Mouse (Mus musculus) ES-Bruce4 (cell line): ENCODE measurements around the gene Rfk.

ENCODE experiments used
- CTCF ChIP-seq: IDR thresholded peaks from one replicate; pipeline ENCODE4 v1.8.1; 2011; ENCODE audit warnings: low read depth, low read length
- EP300 ChIP-seq: IDR thresholded peaks from 2 replicates; pipeline ENCODE4 v1.6.1; 2011; ENCODE audit warnings: low read depth, low read length; ENCODE audit not compliant: insufficient read depth
- POLR2A ChIP-seq: IDR thresholded peaks from one replicate; pipeline ENCODE4 v1.8.1; 2011; ENCODE audit warnings: low read length; ENCODE audit not compliant: insufficient read depth

DNA sequence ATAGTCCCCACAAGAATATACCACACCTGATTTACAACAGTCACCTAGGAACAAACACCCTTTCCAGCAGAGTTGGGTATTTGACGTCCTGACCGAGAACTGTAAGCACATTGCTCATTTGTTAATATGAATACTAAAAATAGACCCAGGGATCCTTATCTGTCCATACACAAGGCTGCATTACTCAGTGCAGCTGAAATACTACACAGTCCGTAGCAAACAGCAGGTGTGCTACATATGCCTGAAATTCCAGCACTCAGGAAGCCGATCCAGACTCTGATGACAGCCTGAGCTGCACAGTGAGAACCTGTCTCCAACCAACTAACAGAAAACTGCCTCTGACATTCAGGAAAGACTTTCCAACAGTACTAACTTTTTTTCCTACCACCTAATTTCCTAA is 39.0 kb upstream of the Rfk start:
- no peak for TF ChIP-seq CTCF
- TF ChIP-seq EP300 = no peak
- TF ChIP-seq POLR2A = no peak
